Mouse (Mus musculus): ENCODE measurements around the gene Capn10.

- TF ChIP-seq CTCF (IDR thresholded peaks at IDR 0.05; ENCODE audit: extremely low read depth, insufficient read depth, low read length) (no peak), POLR2A (IDR thresholded peaks at IDR 0.05; ENCODE audit: extremely low read depth, insufficient read depth, low read length) (no peak)
These were observed 2.3 kb downstream of the Capn10 start for GRCm38 (mm10) chr1:92936467-92936866.
